Mouse (Mus musculus): ENCODE data around the gene Tmem132e. TPM values are rescaled to one million over a fixed set of nuclear protein-coding genes. Genes with fewer than 3 reads are reported as not detected.

The Tmem132e gene
- total and polyA plus RNA-seq, 3 experiments, result not detected

DNA sequence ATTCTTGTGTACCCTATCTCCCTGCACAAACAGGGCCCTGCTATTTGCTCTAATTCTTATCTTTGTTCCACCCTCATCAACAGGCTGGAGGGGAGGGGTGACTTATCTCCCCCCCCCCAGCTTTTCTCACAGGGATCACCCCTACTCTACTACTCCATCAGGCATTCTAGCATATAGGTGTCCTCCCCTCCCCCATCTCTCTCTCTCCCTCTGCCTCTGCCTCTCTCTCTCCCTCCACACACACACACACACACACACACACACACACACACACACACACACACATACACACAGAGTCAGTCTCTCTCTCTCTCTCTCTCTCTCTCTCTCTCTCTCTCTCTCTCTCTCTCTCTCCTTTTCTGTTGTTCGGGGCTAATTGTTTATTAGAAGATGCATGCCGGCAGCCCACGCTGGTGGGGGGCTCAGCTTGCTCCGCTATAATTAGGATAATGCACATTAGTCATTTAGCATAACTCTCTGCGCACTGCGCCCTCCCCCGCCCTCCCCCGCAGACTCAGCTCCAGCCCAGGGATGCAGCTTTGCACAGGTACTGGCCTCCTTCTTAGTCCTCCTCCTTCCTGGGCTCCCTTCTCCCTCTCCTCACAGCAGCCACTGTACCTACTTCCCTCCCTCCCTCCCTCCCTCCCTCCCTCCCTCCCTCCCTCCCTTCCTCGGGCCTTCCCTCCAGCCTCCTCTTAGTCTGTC lies 29.8 kb downstream of the Tmem132e start:
- Histone ChIP-seq H3K36me3 (replicated peaks in 1 of 2; ENCODE audit: control insufficient read depth in 1 of 2, insufficient read depth in 1 of 2, low read length in 1 of 2) (no peaks in the 10 kb centered on the region), H3K4me2 (ENCODE audit: insufficient read depth, low read depth, poor library complexity, severe bottlenecking) (no peak overlapping the region), H3K79me2 (replicated peaks; ENCODE audit: control insufficient read depth, extremely low read depth, insufficient read depth, poor library complexity, severe bottlenecking) (no peaks in the 10 kb centered on the region), H3K27ac (ENCODE audit: insufficient read depth, low read depth) (no peak overlapping the region), H3K4me3 (replicated peaks in 1 of 3; ENCODE audit: low read depth in 2 of 3, low read length in 2 of 3, poor library complexity in 1 of 3) (no peak overlapping the region), H3K9me3 (replicated peaks; ENCODE audit: low read length) (no peaks in the 10 kb centered on the region), H3K9ac (ENCODE audit: insufficient read depth, low read depth) (no peak overlapping the region), H3K27me3 (replicated peaks) (peaks cover 88% of the 10 kb centered on the region), H3K4me1 (ENCODE audit: control insufficient read depth in 1 of 2, insufficient read depth in 2 of 2) (no peaks in the 10 kb centered on the region)
- no peak for DNase-seq (ENCODE audit: extremely low read depth)
- dilution Hi-C loops (cut with MboI; ENCODE audit: extremely low pct_ligation_motif_present, extremely low pct_unique_long_range_greater_than_20kb, low sequenced_read_pairs), result no loop called here
- in situ Hi-C loops (cut with MboI; ENCODE audit: low pct_ligation_motif_present, low pct_unique_long_range_greater_than_20kb, low sequenced_read_pairs), result no loop called here
- TF ChIP-seq GABPA (IDR thresholded peaks at IDR 0.05; ENCODE audit: insufficient replicate concordance, low read depth, low read length) (no peak), POLR2A (IDR thresholded peaks at IDR 0.05; ENCODE audit: low read depth, low read length) (no peak), JUN (IDR thresholded peaks at IDR 0.05; ENCODE audit: insufficient read depth, low read depth, low read length) (no peak), KAT2A (IDR thresholded peaks at IDR 0.05; ENCODE audit: insufficient replicate concordance, low read length) (no peak), JUND (conservative IDR thresholded peaks at IDR 0.05; ENCODE audit: low read depth, low read length) (no peak), TBP (conservative IDR thresholded peaks at IDR 0.05; ENCODE audit: low read depth, low read length) (no peak)

DNA sequence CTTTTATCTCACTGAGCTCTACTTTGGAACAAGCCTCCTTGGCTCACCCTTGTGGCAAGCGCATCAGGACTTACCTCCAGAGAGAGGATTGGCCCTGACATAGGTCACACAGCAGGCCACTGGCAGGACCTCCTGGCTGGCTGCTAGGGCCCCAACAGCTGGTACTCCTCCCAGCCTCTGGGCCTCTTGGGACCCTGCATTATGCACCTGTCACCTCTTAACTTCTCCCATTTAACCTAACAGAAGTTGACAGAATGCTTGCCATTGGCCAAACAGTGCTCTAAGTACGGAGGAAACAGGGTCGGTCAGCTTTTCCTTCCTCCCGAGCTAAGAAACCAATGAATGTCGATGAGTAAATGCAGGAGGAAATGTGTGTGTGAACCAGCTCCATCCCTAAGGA lies 33.2 kb downstream of the Tmem132e start:
- H3K36me3 ChIP-seq (replicated peaks in 1 of 2; ENCODE audit: control insufficient read depth in 1 of 2, insufficient read depth in 1 of 2, low read length in 1 of 2), result no peaks in the 10 kb centered on the region
- no peak overlapping the region for H3K4me2 ChIP-seq (ENCODE audit: insufficient read depth, low read depth, poor library complexity, severe bottlenecking)
- peaks cover 78% of the 10 kb centered on the region for H3K27me3 ChIP-seq (replicated peaks)
- DNase-seq (ENCODE audit: extremely low read depth), result no peak
- TF ChIP-seq NELFE (IDR thresholded peaks at IDR 0.05; ENCODE audit: low read depth, low read length), result no peak
- TF ChIP-seq ZMIZ1 (IDR thresholded peaks at IDR 0.05; ENCODE audit: low read depth, low read length), result no peak
- no peak for TF ChIP-seq MYC (IDR thresholded peaks at IDR 0.05; ENCODE audit: low read depth, low read length)
- no peak for TF ChIP-seq KAT2A (IDR thresholded peaks at IDR 0.05; ENCODE audit: insufficient replicate concordance, low read length)
- no peak for TF ChIP-seq MAZ (IDR thresholded peaks at IDR 0.05; ENCODE audit: low read depth, low read length)
- no peak for TF ChIP-seq SMC3 (IDR thresholded peaks at IDR 0.05; ENCODE audit: low read depth, low read length)
- TF ChIP-seq TBP (conservative IDR thresholded peaks at IDR 0.05; ENCODE audit: low read depth, low read length), result no peak
- TF ChIP-seq E2F4 (IDR thresholded peaks at IDR 0.05; ENCODE audit: insufficient replicate concordance, low read depth, low read length), result no peak
- TF ChIP-seq PAX5 (IDR thresholded peaks at IDR 0.05; ENCODE audit: low read length), result no peak
- no peak for TF ChIP-seq UBTF (IDR thresholded peaks at IDR 0.05; ENCODE audit: low read depth, low read length)
- TF ChIP-seq POLR2AphosphoS2 (IDR thresholded peaks at IDR 0.05; ENCODE audit: low read depth, low read length), result no peak
- TF ChIP-seq TCF12 (IDR thresholded peaks at IDR 0.05; ENCODE audit: low read depth, low read length), result no peak
- TF ChIP-seq SIN3A (IDR thresholded peaks at IDR 0.05; ENCODE audit: low read length), result no peak
- no peaks in the 10 kb centered on the region for H3K4me1 ChIP-seq (ENCODE audit: control insufficient read depth in 1 of 2, insufficient read depth in 2 of 2)
- no peaks in the 10 kb centered on the region for H3K9me3 ChIP-seq (replicated peaks; ENCODE audit: low read length)
- H3K27ac ChIP-seq (ENCODE audit: insufficient read depth, low read depth), result no peak overlapping the region
- H3K9ac ChIP-seq (ENCODE audit: insufficient read depth, low read depth), result no peak overlapping the region
- H3K79me2 ChIP-seq (replicated peaks; ENCODE audit: control insufficient read depth, extremely low read depth, insufficient read depth, poor library complexity, severe bottlenecking), result no peaks in the 10 kb centered on the region
- in situ Hi-C loops (cut with MboI; ENCODE audit: low pct_ligation_motif_present, low pct_unique_long_range_greater_than_20kb, low sequenced_read_pairs), result no loop called here
- dilution Hi-C loops (cut with MboI; ENCODE audit: extremely low pct_ligation_motif_present, extremely low pct_unique_long_range_greater_than_20kb, low sequenced_read_pairs), result no loop called here
- no peak overlapping the region for H3K4me3 ChIP-seq (replicated peaks in 1 of 3; ENCODE audit: low read depth in 2 of 3, low read length in 2 of 3, poor library complexity in 1 of 3)

Measured in CH12.LX (cell line).